Mouse (Mus musculus) cerebellum, postnatal 25 days (tissue): ENCODE measurements at regions not wholly inside any gene's neighbourhood (a gene's known extent, or its start where the extent isn't known, plus 50 kb on each side); places are given as distances from the start of the nearest gene placed in this dataset.
A peak's percentile ranks its signal among the peaks of the same experiment; 100 is the strongest.

Source experiments
- DNase-seq, 2 experiments: peaks; one replicate each; pipeline ENCODE4 v3.0.0; 2021; ENCODE audit warnings: mixed read lengths in 2 of 2

DNA sequence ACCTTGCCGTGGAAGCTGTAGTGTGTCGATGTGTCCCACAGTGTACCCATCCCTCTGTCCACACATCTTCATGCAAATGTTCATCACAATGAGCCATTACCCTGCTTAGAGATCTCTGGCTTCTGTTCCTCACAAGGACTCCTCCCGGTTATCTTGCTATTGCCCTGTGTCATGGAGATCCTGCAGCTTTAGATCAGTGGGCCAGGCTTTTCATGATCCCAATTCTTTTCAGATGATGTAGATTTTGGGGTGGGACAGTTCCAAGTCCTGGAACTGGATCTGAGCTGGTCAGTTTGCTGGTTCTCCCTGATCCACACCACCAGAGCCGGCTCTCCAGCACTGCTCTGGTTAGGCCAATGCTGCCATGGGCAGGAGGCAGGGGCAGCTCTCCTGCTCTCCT is 161.2 kb downstream of the Tfap2c start:
- DNase-seq, result no peak

DNA sequence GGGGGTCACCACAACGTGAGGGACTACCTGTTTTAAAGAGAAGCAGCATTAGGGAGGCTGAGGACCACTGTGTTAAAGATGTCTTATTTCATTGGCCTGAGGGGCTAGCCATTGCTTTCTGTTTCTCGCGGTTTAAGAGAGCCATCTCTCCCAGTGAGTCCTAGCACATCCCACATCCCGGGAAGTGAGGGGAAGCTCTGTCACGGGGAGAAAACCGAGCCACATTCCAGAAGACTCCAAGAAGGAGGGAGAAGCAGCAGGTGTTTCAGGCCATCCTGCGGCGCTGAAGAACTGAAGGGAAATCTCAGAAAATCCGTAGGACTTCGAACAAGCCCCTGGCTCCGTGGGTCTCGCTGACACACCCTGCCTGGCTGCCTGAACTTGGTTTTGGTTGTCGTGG is 177.3 kb downstream of the Tfap2c start:
- no peak for DNase-seq

DNA sequence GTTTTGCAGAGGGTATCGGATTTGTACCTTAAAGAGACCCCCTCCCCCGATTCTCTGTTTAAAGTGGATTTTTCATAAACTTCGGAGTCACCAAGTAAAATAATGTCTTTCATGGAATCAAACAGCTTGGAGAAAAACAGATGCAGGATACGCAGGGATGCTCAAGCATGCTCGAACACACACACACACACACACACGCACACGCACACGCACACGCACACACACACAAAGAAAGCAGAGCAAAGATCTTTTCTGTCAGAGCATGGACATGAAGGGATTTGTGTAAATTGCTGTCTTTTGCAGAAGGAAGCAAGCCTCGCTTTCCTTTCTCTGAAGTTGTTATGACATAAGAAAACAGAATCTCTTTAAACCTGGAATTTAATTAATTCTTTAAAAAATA is 178.2 kb downstream of the Tfap2c start:
- DNase-seq, result no peak

DNA sequence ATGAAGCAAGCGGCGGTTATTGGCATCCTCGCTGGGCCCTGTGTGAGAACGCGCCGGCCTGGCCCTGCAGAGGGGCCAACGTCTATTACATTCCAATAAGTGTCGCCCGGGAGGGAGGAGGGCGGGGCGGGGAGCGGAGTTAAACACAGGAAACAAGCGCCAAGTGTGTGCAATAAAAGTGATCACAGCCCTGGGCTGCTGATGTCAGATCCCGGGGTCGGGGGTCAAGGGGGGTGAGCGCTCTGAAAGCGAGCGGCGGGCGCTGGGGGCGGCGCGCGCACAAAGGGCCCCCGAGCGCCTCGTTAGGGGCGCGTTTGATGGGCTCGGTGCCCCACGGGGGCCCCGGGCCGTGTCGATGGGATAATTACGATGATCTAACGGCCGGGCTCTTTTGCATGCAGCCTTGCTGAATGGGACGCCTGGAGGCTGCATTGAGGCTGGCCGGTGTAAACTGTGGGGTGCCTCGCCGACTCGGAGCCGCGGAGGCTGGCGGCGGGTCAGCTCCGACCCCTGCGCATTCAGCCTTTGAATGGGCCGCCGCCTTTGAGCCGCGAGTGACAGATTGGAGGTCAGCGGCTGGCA is 178.9 kb downstream of the Tfap2c start:
- peak; percentile 11 to 32 for DNase-seq

DNA sequence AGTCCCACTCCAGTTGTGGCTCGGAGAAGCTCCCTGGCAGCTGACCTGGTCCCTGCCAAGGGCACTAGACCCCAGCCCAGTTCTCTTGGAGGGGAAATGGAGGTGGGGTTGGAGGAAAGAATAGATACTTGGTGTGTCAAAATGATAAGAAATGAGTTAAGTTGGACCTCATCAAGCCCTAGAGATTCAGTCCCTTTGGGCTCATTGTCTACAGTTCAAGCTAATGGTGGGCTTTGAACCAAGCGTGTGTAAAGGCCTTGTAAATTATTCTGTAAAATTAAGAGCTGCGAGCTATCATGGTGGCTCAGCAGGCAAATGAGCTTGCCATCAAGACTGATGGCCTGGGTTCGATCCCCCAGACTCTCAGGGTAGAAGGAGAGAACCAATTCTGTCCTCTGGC is 179.8 kb downstream of the Tfap2c start:
- DNase-seq, result no peak

DNA sequence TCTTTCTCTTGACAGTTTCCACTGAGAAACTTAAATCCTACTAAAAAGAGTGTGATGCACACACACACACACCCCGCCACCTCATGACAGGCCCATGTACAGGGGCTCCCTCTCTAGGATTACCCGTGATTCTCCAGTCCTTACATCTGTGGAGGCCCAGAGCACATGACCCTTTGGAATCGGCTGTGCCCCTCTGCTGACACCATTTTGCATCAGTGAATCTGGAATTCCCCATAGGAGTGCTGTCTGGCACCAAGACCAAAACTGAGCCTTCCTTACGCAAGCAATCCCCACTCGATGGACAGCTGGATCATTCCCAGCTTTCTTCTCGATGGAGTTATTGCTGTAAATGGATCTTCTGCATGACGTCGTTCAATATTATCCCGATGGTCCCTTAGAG is 180.3 kb downstream of the Tfap2c start:
- no peak for DNase-seq

DNA sequence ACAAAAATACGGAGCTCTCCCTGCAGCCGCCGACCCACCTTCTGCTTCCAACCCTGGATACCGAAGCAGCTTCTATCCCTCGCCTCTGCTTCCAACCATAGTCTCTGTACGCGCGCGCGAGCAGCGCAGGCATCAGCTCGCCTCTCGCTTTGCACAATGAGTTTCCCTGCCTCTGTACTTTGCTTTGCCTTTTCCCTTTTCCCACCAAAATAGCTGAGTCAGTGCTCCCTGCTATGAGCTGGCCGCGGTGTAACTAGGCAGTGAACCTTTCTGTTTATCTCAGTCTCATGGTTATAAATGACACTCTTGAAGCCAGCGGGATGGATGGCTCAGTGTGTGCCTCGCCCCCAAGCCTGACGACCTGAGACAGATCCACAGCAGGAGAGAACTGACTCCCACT is 182.0 kb downstream of the Tfap2c start:
- DNase-seq, result no peak

DNA sequence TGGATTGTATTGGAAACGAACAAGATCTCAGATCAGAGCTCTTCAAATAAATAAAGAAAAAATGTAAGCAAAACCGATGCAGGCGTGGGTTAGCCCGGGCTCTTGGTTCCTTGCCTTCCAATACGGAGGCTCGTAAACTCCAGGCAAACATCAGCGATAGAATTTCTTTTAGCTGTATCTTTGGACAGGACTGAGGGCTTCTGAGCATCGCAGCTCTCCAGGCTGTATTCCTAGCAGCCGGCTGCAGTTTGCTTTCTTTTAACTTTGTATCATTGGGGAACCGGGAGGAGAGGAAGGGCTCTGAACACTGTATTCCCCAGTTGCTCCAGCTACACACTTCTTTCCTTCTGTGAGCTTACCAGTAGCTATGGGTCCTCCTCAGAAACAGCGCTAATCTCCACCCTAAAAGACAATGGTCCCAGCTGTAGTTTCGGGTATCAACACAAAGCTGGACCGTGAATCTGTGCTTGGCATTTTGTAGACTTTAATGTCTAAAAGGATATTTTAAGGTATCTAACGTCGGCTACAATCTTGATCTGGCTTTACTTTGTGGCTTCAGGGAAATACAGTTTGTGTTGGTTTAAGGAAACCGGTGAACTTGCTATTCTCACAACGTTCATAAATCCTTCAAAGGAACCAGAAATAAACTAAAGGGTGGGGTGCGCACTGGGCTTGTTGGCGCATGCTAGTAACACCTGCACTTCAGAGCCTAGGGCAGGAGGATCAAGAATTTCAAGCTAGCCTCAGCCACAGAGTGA is 183.2 kb downstream of the Tfap2c start:
- no peak for DNase-seq

DNA sequence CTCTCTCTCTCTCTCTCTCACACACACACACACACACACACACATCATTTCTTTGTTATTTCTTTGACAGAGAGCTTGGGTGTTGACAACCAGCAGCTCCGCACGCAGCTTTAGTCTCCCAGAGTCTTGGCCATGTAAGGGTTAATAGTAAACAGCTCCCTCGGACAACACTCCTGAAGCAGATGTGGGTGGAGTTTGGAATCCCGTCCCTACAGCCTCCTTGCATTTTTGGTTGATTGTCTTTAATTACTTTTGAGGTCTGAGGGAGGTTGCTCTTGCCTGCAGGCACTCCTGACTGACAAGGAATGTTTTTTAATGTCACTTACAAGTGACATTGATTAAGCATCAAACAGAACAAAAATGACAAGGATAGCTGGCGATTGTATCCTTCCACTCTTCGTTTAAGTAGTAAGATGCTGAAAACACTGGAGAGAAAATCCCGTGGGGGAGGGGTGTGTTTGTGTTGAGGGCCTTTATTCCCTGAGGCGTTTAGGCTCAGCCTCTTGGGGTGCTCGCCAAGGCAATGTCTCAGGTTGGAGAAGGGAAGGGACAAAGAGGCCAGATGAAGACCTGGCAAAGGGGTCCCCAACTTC is 184.1 kb downstream of the Tfap2c start:
- DNase-seq, result no peak

DNA sequence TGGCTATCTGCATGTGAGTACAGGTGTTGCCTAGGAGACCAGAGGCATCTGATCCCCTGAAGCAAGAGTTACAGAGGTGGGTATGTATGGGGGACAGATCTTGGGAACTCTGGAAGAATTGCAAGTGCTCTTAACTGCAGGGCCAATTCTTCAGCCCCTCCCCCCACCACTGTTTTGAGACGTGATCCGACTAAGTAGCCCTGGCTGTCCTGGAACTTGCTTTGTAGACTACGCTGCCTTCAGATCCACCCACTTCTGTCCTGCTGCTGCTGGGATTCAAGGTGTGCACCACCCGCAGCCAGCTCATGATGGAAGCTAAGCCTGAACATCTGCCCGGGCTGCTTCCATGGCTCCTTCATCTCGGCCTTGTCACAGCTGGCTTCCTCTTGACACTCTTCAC is 186.2 kb downstream of the Tfap2c start:
- no peak for DNase-seq

DNA sequence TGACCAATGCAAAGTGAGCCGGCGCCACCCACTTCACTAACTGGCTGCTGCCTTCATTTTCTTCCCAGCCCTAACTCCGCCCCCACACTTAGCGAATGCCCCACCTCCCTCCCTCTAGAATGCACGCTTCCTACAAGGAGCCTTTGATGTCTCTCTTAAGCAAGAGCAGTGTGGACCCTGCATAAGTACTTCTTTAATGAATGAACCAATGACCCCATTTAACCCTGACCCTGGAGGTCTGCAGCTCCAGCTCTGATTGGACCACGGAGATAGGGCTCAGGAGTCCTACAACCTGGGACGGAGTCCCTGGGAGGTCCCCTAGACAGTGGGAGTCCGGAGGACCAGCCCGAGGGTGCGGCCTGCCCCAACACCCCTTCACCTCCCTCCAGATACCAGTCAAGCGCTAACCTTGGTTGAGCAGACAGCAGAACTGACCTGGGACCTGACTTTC is 189.7 kb downstream of the Tfap2c start:
- DNase-seq, result no peak

DNA sequence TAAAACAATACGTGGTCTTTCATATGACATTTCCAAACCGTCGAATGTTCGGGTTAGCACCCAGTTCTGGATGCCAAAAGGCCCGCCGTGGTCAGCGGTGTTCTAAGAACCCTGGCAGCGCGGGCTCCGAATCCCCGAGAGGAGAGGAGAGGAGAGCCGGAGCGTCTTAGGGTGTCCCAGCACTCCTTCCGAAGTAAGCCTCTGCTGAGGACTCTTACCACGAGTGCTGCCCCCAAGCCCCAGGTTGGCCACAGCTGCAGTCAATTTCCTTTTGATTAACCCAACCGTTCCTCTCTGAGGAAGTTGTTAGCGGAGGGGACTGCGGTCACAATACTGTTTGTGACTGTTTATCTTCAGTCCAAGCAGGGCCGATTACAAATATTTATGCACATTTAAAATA is 190.1 kb downstream of the Tfap2c start:
- DNase-seq, result no peak

DNA sequence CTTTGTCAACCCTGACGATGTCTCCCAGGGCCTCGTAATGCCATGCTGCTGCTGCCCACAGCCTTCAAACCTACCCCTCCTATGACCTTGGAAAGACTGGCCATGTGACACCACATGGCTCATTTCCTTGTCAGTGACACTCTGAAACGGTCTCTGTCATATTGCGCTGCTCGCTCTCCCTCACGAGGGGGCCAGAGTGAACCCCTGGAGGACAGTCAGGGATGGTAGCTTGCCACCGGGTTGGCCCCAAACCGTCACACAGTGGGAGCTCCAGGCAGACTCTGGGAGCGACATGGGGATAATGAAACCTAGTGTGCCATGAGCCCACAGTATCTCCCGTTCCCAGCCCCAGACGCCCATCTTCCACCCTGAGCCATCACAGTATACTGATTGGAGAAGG is 188.8 kb downstream of the Bmp7 start:
- no peak for DNase-seq

DNA sequence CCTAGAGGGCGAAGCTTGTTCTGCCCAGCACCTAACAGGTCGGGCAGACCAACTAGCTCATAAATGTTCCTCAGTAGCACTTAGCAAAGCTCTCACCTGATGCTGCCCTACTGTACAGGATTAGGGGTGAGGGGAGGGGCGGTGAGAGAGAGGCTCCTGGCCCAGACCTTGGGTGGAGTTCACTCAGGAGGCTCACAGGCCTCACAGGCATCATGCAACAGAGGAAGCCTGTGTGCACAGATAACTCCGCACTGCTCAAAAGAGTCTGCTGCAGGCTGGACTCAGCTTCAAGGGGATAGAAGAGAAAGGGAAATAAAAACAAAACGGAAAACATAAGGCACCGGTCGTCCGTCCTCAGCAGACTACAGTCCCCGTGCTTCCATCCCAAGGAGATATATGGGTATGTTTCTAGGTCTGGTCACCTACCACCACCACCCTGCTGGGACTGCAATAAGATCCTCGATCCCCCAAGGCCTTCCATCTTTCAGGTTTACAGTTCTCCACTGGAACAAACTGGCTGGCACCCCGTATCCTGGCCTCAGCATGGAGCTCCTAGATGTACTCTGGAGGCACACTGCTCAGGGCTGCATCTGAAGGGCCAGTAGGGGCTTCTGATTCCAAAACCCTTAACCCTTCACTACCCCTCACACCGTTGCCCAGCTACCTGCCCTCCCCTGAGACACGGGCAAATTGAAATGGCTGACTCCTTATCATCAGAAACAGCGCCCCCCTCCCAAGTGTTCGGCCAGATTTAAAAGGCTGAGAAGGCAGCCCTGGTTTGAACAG is 184.2 kb downstream of the Bmp7 start:
- no peak for DNase-seq

DNA sequence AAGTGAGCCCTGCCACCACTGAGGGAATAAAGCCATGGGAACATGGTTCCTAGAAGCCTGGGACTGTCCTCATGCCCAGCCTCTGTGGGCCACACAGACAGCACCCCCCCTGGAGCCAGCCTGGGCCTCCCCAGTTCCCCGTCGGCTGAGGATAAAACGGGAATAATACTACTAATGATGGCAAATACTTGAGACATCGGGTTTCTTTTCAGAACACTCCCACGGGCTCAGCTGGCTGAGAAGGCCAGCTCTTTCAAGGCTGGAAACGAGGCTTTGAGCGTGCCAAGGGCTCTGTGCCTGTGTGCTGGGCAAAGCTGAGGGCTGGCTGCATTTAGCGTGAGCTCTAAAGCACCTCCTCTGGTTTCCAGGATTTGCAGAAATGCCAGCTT is 183.7 kb downstream of the Bmp7 start:
- peak in 1 of 2 experiments; percentile 8 for DNase-seq

DNA sequence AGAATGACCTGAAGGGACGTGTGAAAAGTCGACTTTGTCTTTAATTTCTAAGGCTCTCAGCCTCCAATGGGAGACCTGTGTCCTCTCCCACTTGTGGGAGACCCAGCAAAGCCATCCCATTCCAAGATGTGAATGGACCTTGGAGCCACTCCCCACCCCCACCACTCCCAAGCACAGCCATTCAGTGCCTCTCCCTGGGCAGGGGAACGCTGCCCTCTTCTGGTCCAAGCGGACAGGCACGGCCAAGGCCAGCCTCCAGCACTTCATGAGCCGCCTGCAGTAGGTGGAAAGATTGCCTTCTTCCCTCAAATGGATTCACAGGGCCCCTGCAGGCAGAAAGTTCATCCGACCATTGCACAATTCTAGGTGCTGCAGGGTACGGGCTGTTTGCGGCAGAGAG is 181.6 kb downstream of the Bmp7 start:
- DNase-seq, result peak in 1 of 2 experiments; percentile 48

DNA sequence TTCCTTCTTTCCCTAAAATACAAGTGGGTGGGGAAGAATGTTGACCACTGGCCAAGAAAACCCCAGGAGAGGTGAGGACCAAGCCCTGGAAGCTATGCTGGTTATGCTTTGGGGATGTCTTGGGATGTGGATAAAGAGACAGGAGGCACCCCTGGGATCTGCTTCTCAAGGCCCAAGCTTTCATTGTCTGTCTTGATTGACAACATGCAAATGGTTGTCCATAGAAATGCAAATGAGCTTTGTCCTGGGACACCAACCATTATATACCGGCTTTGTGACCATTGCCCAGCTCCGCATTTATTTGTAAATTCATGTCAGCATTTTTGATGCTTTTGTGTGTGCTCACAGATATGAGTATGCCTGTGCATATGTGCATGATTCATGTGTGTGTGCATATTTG is 174.9 kb downstream of the Bmp7 start:
- DNase-seq, result no peak

DNA sequence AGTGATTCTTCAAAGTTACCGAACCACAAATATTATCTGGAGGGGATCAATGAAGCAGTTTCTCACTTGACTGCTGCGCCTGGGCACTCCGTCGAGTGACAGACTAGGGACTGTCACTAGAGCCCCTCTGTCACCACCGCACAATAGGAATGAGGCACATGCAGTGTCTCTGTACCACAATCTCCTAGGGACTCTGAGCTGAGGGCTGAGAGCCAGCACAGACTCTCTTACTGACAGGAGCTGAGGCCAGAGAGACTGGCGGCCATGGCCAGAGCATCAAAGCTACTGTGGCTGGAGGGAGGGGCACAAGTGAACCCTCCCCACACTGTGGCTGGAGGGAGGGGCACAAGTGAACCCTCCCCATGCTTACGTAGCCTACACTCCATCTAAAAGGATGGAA is 173.7 kb downstream of the Bmp7 start:
- DNase-seq, result no peak

DNA sequence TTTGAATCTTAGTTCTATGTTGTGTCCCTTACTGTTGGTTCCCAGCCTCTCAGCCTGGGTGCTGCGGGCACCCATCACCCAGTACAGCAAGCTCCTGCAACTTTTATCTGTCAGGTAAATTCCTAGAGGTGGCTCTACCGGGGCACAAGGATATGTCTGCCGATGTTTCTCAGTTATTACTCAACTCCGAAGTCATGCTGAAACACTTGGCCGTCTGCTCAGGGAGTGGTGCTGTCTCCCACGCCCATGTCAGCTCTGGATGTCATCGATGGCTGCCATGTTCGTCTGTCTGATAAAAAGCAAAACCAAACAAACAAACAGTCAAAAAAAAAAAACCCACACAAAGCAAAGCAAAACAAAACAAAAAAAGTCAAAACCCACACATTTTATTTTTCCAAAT is 171.4 kb downstream of the Bmp7 start:
- DNase-seq, result no peak

DNA sequence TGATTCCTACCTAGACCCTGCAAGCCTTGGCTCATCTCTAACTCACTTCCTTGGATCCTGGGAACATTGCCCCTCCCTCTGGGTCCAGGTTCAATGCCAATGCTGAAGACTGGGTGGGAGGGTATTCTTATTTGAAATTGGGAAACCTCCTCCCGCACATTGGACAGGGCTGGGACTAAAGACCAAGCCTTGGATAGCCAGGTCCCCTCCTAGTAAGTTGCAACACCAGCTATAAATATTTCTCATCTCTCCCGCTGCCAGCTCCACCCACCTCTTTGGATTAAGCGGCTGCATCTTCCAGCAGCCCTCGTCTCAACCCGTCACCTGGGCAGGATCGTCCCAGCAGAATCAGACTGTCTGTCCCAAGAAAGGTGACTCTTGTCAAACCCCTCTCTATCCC is 170.1 kb downstream of the Bmp7 start:
- no peak for DNase-seq

DNA sequence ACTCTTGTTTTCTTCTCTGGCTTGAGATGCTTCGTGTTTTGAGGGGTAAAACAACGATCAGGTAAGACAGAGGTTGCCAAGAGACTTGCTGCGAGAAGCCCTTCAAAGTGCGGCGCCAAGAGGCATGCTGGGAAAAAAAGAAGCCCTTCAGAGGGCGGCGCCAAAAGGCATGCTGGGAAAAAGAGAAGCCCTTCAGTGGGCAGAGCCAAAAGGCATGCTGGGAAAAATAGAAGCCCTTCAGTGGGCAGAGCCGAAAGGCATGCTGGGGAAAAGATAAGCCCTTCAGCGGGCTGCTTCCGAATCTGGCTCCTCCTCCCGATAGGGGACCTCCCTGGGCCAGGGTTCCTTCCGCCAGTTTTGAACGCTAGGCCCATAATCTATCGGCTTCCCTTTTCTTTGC is 169.5 kb downstream of the Bmp7 start:
- DNase-seq, result no peak

DNA sequence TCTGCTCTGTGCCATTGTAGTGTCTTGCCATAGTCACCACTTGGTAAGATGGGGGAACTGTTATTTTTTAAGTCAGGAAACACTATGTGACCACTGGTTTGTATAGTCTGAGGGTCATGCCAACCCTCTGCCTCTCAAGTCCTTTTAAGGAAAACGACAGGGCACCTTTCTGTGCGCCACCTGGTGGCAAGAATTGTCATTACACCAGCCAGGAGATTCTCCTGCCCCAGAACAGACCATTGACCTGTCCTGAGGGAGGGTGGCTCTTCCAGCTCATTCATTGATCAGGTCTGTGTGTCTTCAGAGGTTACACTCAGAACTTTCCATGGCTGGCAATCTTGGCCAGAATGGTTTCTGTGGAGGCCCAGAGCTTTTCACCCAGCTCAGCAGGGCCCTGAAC is 166.9 kb downstream of the Bmp7 start:
- peak; percentile 53 to 74 for DNase-seq

DNA sequence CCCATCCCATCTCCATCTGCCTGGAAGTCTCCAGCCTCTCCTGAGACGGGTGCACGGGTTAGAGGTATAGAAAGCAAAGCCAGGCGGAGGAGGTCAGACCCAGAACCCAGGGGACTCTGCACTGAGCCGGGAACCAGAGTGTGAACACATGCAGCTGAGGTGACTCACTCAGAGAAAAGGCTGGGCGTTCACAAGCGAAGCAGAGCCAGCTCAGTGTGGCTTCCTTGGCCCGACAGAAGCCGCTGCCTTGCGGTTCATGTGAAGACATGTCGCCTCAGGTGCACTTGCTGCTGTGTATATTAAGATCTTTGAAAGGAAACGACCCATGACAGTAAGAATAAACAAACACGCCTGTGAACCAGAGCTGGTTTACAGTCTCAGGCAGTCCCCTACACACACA is 163.6 kb downstream of the Bmp7 start:
- DNase-seq, result no peak

DNA sequence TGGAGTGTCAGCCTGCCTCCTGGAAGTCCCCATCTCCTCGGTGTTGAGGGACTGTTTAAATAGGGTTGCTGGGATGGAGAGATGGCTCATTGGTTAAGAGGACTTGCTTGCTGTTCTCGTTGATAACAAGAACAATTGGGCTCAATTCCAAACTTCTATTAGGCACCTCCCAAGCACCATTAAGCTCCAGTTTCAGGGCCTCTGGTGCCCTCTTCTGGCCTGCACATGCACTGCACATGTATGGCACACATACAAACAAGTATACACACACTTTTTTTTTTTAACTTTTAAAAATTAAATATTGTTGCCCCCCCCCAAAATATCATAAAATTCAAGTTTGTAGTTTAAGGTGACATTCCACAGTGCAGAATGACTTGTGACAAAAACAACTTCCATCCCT is 162.3 kb downstream of the Bmp7 start:
- DNase-seq, result no peak
